Mouse (Mus musculus) 3134 (cell line): Measurements from ENCODE around the gene Ttll5.

Experiments used
- DNase-seq: peaks from one replicate; pipeline ENCODE4 v3.0.0-alpha.2; 2011; ENCODE audit warnings: low spot score; ENCODE audit not compliant: insufficient read length; ENCODE audit errors: extremely low read depth

Gene Ttll5

GRCm38 (mm10) chr12:85964436-85964835 lies 140.0 kb downstream of the Ttll5 start:
- no peak for DNase-seq

GRCm38 (mm10) chr12:85967812-85968211 lies 143.4 kb downstream of the Ttll5 start:
- no peak for DNase-seq

GRCm38 (mm10) chr12:85968409-85968808 lies 143.9 kb downstream of the Ttll5 start:
- DNase-seq, result no peak

- peak; percentile 67 for DNase-seq
Measured at GRCm38 (mm10) chr12:85969571-85969970, 145.1 kb downstream of the Ttll5 start.

- no peak for DNase-seq
Measured at GRCm38 (mm10) chr12:85970191-85970590, 145.7 kb downstream of the Ttll5 start.

GRCm38 (mm10) chr12:85970803-85971202 lies 146.3 kb downstream of the Ttll5 start:
- no peak for DNase-seq

GRCm38 (mm10) chr12:85971655-85972054 lies 147.2 kb downstream of the Ttll5 start:
- no peak for DNase-seq

- DNase-seq, result peak; percentile 60
Measured at GRCm38 (mm10) chr12:85973526-85973925, 149.1 kb downstream of the Ttll5 start.

GRCm38 (mm10) chr12:85974030-85974429 lies 149.6 kb downstream of the Ttll5 start:
- DNase-seq, result no peak

- no peak for DNase-seq
Measured at GRCm38 (mm10) chr12:85979996-85980395, 155.5 kb downstream of the Ttll5 start.

- no peak for DNase-seq
Measured at GRCm38 (mm10) chr12:85985524-85985923, 161.1 kb downstream of the Ttll5 start.

GRCm38 (mm10) chr12:85986024-85986423 lies 161.6 kb downstream of the Ttll5 start:
- no peak for DNase-seq

- DNase-seq, result no peak
Measured at GRCm38 (mm10) chr12:85986540-85987443, 162.3 kb downstream of the Ttll5 start.

- DNase-seq, result no peak
Measured at GRCm38 (mm10) chr12:85987444-85987889, 163.0 kb downstream of the Ttll5 start.

GRCm38 (mm10) chr12:85988121-85988520 lies 163.7 kb downstream of the Ttll5 start:
- DNase-seq, result no peak

- DNase-seq, result no peak
Measured at GRCm38 (mm10) chr12:85988818-85989377, 164.4 kb downstream of the Ttll5 start.

- no peak for DNase-seq
Measured at GRCm38 (mm10) chr12:85992013-85992837, 167.8 kb downstream of the Ttll5 start.

GRCm38 (mm10) chr12:85992838-85993234 lies 168.4 kb downstream of the Ttll5 start:
- no peak for DNase-seq

- no peak for DNase-seq
Measured at GRCm38 (mm10) chr12:85993790-85994360, 169.4 kb downstream of the Ttll5 start.

- DNase-seq, result peak; percentile 87
Measured at GRCm38 (mm10) chr12:86000641-86001073, 176.2 kb downstream of the Ttll5 start.
